Mouse (Mus musculus): Measurements from ENCODE around the gene Plpp3.

Gene Plpp3

GRCm38 (mm10) chr4:105219316-105219715, 62.2 kb downstream of the Plpp3 start:
- no peak for DNase-seq (ENCODE audit: low read depth)

GRCm38 (mm10) chr4:105220849-105221248, 63.7 kb downstream of the Plpp3 start:
- peak; percentile 51 for DNase-seq (ENCODE audit: low read depth)

GRCm38 (mm10) chr4:105221256-105221840, 64.2 kb downstream of the Plpp3 start:
- no peak for DNase-seq (ENCODE audit: low read depth)

- no peak for DNase-seq (ENCODE audit: low read depth)
Measured at GRCm38 (mm10) chr4:105223101-105223924, 66.2 kb downstream of the Plpp3 start.

- DNase-seq (ENCODE audit: low read depth) = no peak
Measured at GRCm38 (mm10) chr4:105223925-105224300, 66.8 kb downstream of the Plpp3 start.

GRCm38 (mm10) chr4:105225512-105225911, 68.4 kb downstream of the Plpp3 start:
- peak; percentile 84 for DNase-seq (ENCODE audit: low read depth)

- no peak for DNase-seq (ENCODE audit: low read depth)
Measured at GRCm38 (mm10) chr4:105226351-105226750, 69.2 kb downstream of the Plpp3 start.

- DNase-seq (ENCODE audit: low read depth) = peak; percentile 37
Measured at GRCm38 (mm10) chr4:105230127-105230526, 73.0 kb downstream of the Plpp3 start.

GRCm38 (mm10) chr4:105240233-105240632, 83.1 kb downstream of the Plpp3 start:
- no peak for DNase-seq (ENCODE audit: low read depth)

GRCm38 (mm10) chr4:105244931-105245330, 87.8 kb downstream of the Plpp3 start:
- DNase-seq (ENCODE audit: low read depth) = no peak

- no peak for DNase-seq (ENCODE audit: low read depth)
Measured at GRCm38 (mm10) chr4:105245479-105245944, 88.4 kb downstream of the Plpp3 start.

GRCm38 (mm10) chr4:105246331-105246730, 89.2 kb downstream of the Plpp3 start:
- no peak for DNase-seq (ENCODE audit: low read depth)

- peak; percentile 54 for DNase-seq (ENCODE audit: low read depth)
Measured at GRCm38 (mm10) chr4:105248161-105248560, 91.0 kb downstream of the Plpp3 start.

- peak; percentile 41 for DNase-seq (ENCODE audit: low read depth)
Measured at GRCm38 (mm10) chr4:105249283-105249682, 92.1 kb downstream of the Plpp3 start.

GRCm38 (mm10) chr4:105250946-105251345, 93.8 kb downstream of the Plpp3 start:
- DNase-seq (ENCODE audit: low read depth) = no peak

GRCm38 (mm10) chr4:105252044-105252443, 94.9 kb downstream of the Plpp3 start:
- DNase-seq (ENCODE audit: low read depth) = no peak

- DNase-seq (ENCODE audit: low read depth) = no peak
Measured at GRCm38 (mm10) chr4:105252571-105253200, 95.5 kb downstream of the Plpp3 start.

GRCm38 (mm10) chr4:105253453-105254341, 96.5 kb downstream of the Plpp3 start:
- DNase-seq (ENCODE audit: low read depth) = no peak

- DNase-seq (ENCODE audit: low read depth) = no peak
Measured at GRCm38 (mm10) chr4:105254365-105254764, 97.2 kb downstream of the Plpp3 start.

- no peak for DNase-seq (ENCODE audit: low read depth)
Measured at GRCm38 (mm10) chr4:105255185-105255584, 98.0 kb downstream of the Plpp3 start.

GRCm38 (mm10) chr4:105257667-105258560, 100.8 kb downstream of the Plpp3 start:
- peak; percentile 51 for DNase-seq (ENCODE audit: low read depth)
